Mouse (Mus musculus): ENCODE measurements around the gene Inha.
A peak's percentile ranks its signal among the peaks of the same experiment; 100 is the strongest.

The Inha gene

GRCm38 (mm10) chr1:75521321-75522031 lies 14.6 kb downstream of the Inha start, which contains the start of gene Stk11ip:
TSS of gene Stk11ip (plus strand) at chr1:75521529.
- peak; percentile 93 for DNase-seq (ENCODE audit: inconsistent ontology term)

GRCm38 (mm10) chr1:75524679-75525078 lies 17.8 kb downstream of the Inha start:
- no peak for DNase-seq (ENCODE audit: inconsistent ontology term)

GRCm38 (mm10) chr1:75530546-75530945 lies 23.7 kb downstream of the Inha start:
- no peak for DNase-seq (ENCODE audit: inconsistent ontology term)

- no peak for DNase-seq (ENCODE audit: inconsistent ontology term)
Measured at GRCm38 (mm10) chr1:75532280-75533172, 25.6 kb downstream of the Inha start.

GRCm38 (mm10) chr1:75533325-75534252 lies 26.7 kb downstream of the Inha start:
- no peak for DNase-seq (ENCODE audit: inconsistent ontology term)

- no peak for DNase-seq (ENCODE audit: inconsistent ontology term)
Measured at GRCm38 (mm10) chr1:75537587-75537986, 30.7 kb downstream of the Inha start.

GRCm38 (mm10) chr1:75538597-75539190 lies 31.8 kb downstream of the Inha start:
- no peak for DNase-seq (ENCODE audit: inconsistent ontology term)

GRCm38 (mm10) chr1:75541496-75541895 lies 34.6 kb downstream of the Inha start:
- no peak for DNase-seq (ENCODE audit: inconsistent ontology term)

GRCm38 (mm10) chr1:75544351-75544750 lies 37.5 kb downstream of the Inha start:
- no peak for DNase-seq (ENCODE audit: inconsistent ontology term)

- peak; percentile 81 for DNase-seq (ENCODE audit: inconsistent ontology term)
Measured at GRCm38 (mm10) chr1:75545965-75546956, 39.4 kb downstream of the Inha start, which contains the start of gene Slc4a3. TSS of gene Slc4a3 (plus strand) at chr1:75546266.

- DNase-seq (ENCODE audit: inconsistent ontology term): no peak
Measured at GRCm38 (mm10) chr1:75547351-75547750, 40.5 kb downstream of the Inha start.

GRCm38 (mm10) chr1:75548083-75548482 lies 41.2 kb downstream of the Inha start:
- DNase-seq (ENCODE audit: inconsistent ontology term): no peak

- DNase-seq (ENCODE audit: inconsistent ontology term): no peak
Measured at GRCm38 (mm10) chr1:75548871-75549270, 42.0 kb downstream of the Inha start.

- DNase-seq (ENCODE audit: inconsistent ontology term): no peak
Measured at GRCm38 (mm10) chr1:75549289-75550279, 42.7 kb downstream of the Inha start.

GRCm38 (mm10) chr1:75550586-75550985 lies 43.7 kb downstream of the Inha start:
- no peak for DNase-seq (ENCODE audit: inconsistent ontology term)

GRCm38 (mm10) chr1:75555680-75556079 lies 48.8 kb downstream of the Inha start:
- no peak for DNase-seq (ENCODE audit: inconsistent ontology term)

- no peak for DNase-seq (ENCODE audit: inconsistent ontology term)
Measured at GRCm38 (mm10) chr1:75556143-75556781, 49.4 kb downstream of the Inha start.

GRCm38 (mm10) chr1:75557041-75557440 lies 50.2 kb downstream of the Inha start:
- DNase-seq (ENCODE audit: inconsistent ontology term): no peak
